Mouse (Mus musculus) heart, embryonic 12.5 days (tissue): ENCODE results near the gene Akt2. TPM values are rescaled to one million over a fixed set of nuclear protein-coding genes. Genes with fewer than 3 reads are reported as not detected.

Experiments
- polyA plus RNA-seq: library from polyadenylated mRNA; unstranded; fragments of >200 nt; fragmentation: Nextera tagmentation; extraction: Ambion mirVana; gene quantifications from 2 replicates; pipeline ENCODE4 v1.2.1, GENCODE M21; 2016

The Akt2 gene
- polyA plus RNA-seq, 1 experiment from 2014 or later = 85.0 TPM

Other genes starting within 250 kb of the Akt2 start
- gene Shkbp1, start 235.5 kb upstream of the Akt2 start, polyA plus RNA-seq = 35.4 and 39.4 TPM in 2 replicates
- 1.2 and 1.5 TPM in 2 replicates for gene Gm20479, start 234.1 kb upstream of the Akt2 start, polyA plus RNA-seq
- 0.26 TPM in 2 replicates for gene Sptbn4, start 143.9 kb upstream of the Akt2 start, polyA plus RNA-seq
- 68.4 and 82.4 TPM in 2 replicates for gene Blvrb, start 143.6 kb upstream of the Akt2 start, polyA plus RNA-seq
- 22.8 and 23.3 TPM in 2 replicates for gene Sertad3, start 117.8 kb upstream of the Akt2 start, polyA plus RNA-seq
- 35.3 and 35.9 TPM in 2 replicates for gene Sertad1, start 104.6 kb upstream of the Akt2 start, polyA plus RNA-seq
- 3.3 and 3.5 TPM in 2 replicates for gene Prx, start 92.2 kb upstream of the Akt2 start, polyA plus RNA-seq
- gene Hipk4, start 68.3 kb upstream of the Akt2 start, polyA plus RNA-seq = 0.31 and 0.39 TPM in 2 replicates
- gene Pld3, start 38.3 kb upstream of the Akt2 start, polyA plus RNA-seq = 59.5 and 63.4 TPM in 2 replicates
- gene 2310022A10Rik, start 38.3 kb upstream of the Akt2 start, polyA plus RNA-seq = 36.4 and 37.4 TPM in 2 replicates
- gene Ttc9b, start 62.4 kb downstream of the Akt2 start, polyA plus RNA-seq = 0.09 TPM in 1 of 2 replicates, not detected in the other
- 8.8 and 9.8 TPM in 2 replicates for gene Map3k10, start 83.0 kb downstream of the Akt2 start, polyA plus RNA-seq
- gene Zfp607b, start 97.8 kb downstream of the Akt2 start, polyA plus RNA-seq = 1.7 and 2.8 TPM in 2 replicates
- gene Zfp60, start 139.8 kb downstream of the Akt2 start, polyA plus RNA-seq = 20.2 TPM in 2 replicates
- gene Zfp626, start 215.6 kb downstream of the Akt2 start, polyA plus RNA-seq = 1.3 and 1.4 TPM in 2 replicates
- gene Zfp59, start 247.1 kb downstream of the Akt2 start, polyA plus RNA-seq = 5.6 and 6.6 TPM in 2 replicates